Mouse (Mus musculus) frontal cortex, adult (tissue): ENCODE data around the gene Zfp385b.
A peak's percentile ranks its signal among the peaks of the same experiment; 100 is the strongest.

Experiments used
- ATAC-seq: cut with Nextera tagmentation; 2 replicates; pipeline ENCODE4 v1.9.2; 2017; ENCODE audit warnings: mild to moderate bottlenecking, moderate library complexity, mixed read lengths; ENCODE audit not compliant: low TSS enrichment

Zfp385b gene

DNA sequence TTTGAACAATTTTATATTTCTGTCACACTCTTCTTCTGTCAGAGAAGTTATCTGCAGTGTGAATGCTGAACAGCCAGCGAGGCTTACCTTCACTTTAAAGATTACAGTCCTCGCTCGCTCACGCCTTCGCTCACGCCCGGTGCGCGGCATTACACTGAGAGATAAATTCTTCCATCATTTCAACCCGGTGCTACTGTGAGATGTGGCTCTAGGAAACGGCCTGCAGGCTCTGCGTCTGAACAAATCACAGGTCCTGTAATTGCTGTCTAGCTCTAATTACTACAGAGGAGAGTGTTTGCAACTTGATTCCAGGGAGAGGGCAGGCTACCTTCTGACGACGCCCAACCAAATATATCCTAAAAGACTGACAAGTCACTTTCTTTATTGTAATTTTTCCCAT, 300.1 kb downstream of the Zfp385b start:
- ATAC-seq = peak; percentile 72

DNA sequence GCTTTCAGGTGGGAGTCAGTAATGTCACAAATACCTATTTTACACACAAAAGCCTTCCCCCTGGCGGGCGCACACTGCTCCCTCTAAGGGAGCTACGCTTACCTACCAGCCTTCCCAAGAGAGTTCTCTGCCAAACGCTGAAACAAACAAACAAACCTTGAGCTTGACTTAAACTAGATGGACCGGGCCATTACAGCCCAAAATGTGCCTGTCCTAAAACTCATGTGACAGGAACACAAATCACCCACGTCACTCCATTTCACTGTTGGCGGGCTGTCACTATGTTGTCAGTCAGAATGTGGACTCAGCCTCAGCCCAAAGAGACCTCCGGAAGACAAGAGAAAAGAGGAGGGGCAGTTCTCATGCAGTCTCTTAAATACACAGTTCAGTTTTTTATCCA, 300.7 kb downstream of the Zfp385b start:
- ATAC-seq = no peak

DNA sequence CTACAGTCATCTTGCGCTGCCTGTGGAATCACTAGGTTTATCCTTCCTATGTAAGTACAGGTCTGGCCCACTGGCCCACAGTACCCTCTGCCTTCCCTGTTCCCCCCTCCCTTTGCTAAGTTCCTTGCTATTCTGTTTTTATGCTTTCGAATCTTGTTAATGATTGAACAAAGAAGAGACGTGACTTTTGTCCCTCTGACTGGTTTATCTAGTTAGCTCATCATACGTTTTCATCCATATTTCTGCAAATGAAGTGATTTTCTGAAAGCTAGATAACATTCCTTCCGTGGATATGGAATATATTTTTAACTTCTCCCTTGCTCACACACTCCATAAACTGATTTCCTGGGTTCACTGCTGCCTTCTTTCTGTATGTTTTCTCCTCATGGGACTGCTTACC, 302.8 kb downstream of the Zfp385b start:
- ATAC-seq = no peak

DNA sequence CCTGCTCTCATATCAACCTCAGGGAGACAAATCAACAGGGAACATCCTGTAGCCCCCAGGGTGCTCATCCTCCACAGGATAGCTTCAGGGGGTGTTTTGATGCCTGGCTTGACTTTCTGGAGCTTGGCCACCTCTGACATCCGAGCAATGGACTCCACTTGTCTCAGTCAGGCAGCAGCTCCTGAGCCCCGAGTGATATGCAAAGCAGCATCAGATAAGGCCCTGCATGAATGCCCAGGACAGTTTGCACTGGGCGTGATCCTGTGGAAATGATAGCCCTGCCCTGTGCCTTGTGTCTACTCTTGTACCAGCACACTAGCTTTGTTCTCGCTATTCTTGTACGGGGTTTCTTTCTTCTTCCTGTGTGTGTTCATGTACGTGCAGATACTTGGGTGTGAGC, 303.8 kb downstream of the Zfp385b start:
- no peak for ATAC-seq

DNA sequence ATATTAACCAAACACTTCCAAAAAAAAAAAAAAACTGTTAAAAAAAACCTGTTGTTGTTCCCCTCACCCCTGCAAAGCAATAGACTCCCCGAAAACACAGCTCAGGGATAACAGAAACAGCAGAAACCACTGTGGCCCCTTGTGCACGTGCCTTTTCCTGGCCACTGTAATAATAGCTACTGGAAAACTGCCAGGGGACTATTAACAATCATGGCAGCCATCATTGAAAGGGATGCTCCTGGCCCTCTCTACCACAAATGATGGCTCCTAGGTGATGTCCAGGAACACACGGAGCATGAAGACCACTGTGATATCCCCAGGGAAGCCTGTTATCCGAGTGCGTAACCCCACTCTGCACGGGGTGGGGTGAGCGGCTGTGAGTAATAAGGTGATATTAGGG, 304.4 kb downstream of the Zfp385b start:
- ATAC-seq = no peak

DNA sequence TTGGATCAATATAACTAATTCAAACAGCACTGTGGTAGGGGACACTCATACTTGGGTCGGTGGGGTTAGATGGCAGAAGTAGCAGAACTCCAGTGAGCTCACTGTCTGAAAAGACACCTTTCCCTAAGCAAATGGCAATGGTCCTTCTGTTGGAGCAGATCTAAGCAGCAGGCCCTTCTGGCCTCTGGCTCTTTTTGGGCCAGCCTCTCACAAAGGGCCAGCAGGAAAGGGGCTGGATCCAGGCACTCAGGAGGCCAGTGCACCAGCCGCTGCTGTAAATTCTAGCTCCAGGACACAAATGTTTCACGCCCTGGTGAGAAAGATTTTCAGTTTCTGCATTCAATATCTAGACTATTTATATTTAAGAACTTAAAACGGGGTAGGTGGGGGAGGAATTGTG, 305.0 kb downstream of the Zfp385b start:
- no peak for ATAC-seq

DNA sequence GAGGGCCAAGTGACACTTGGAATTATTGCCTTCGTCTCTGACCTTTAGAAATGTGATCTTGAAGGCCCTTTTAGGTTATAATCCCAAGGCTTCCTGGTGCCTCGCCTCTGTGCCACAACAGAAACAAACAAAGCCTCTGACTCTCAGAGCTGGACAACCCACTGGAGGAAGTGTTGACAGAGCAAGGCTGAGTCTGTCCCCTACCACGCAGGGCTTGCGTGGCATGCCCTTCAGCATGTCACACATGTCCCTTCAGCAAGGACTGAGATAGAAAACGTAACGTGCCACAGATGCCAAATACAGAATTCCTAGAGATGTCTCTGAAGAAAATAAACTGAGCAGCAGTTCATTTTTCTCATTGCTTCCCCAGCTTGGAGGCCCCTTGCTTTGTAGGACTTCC, 310.7 kb downstream of the Zfp385b start:
- no peak for ATAC-seq

DNA sequence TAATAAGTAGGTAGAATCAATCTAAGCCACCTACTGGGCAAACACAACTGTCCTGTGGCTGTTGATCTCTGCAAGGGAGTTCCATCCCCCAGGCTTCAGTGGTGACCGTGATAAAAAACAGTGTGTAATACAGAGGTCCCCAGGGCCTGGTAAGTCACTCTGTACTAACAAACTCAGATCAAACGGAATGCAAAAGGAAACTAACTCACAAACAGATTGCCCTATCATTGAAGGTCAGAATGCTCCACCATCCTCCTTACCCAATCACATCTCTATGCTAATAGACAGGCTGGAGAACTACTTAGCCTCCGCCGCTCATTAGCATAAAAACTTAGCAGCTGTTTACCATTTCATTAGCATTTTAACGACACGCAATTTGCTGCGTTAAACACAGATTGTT, 313.1 kb downstream of the Zfp385b start:
- ATAC-seq = no peak

DNA sequence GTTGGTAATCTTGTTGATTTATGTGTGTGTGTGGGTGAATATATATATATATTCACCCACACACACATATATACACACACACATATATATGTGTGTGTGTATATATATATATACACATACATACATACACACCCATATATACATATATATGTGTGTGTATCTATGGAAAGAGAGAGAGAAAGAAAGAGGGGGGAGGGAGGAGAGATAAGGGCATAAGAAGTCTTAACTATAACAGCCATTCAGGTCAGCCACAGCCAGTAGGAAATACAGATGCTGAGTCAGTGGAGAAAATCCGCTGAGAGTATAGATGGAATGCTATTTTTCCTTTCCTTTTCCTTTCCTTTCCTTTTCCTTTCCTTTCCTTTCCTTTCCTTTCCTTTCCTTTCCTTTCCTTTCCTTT, 313.8 kb downstream of the Zfp385b start:
- ATAC-seq = no peak

DNA sequence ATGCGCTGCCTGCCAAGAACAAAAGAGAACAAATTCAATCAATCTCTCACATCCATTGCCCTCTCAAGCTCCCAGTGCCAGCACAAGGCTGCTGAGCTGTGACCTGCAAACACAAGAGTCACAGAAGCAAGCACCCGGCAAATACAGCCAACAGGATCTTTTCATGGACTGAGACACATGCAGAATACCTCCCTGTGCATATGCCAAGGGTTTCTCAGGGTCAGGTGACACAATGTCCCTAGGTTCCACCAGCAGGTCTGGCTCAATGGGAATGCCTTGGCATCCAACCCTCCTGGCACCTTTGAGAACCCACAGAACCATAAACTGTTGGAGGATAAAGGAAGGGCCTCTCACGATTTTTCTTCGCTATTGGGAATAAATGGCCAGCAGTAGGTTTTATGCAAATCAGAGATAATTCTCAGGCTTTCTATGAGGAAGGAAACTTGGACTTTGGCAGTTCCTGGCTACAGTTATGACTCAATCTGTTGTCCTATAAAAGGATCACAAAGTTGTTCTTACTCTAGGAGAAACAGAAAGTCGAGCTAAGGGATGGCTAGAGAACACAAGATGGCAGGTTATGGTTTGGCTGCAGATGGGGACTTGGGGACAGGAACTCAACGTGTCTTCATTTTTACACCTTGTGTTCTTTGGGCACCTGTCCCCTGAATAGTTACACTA, 315.6 kb downstream of the Zfp385b start:
- ATAC-seq = peak; percentile 48; the same call in 1 of the 2 replicates

DNA sequence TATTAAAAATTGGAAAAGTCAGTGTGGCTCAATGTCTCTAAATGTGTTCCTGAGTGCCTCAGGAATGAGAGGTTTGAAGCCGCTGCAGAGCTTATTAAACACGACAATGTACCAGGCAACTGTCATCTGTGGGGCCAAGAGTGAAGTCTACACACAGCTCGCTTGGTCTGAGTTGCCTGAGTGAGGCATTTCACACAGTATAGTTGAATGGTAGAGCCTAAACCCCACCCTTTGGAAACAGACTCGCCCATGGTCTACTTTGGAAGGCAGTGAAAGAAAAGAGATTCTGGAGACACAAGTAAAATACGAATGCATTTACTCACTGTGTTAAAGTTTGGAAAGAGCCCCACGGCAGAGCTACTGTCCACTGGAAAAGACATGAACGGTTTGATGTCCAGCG, 316.2 kb downstream of the Zfp385b start:
- no peak for ATAC-seq

DNA sequence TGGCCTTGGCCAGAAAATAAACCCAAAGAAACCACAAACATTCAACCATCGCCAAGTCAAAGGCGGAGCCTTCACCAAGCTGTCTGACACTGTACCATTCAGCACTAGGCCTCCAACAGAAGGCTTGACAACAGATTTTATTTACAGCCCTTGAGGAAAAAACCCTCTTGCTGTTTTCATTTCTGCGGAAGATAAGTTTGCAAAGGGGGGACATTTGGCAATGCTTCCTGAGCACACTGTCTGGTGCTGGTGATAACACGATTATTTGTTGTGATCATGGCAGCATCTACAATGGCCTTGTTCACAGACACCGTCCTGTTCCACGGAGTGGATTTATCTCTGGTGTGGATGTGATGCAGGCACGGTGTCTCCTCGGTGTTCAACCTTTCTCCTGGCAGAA, 317.0 kb downstream of the Zfp385b start:
- ATAC-seq = no peak

DNA sequence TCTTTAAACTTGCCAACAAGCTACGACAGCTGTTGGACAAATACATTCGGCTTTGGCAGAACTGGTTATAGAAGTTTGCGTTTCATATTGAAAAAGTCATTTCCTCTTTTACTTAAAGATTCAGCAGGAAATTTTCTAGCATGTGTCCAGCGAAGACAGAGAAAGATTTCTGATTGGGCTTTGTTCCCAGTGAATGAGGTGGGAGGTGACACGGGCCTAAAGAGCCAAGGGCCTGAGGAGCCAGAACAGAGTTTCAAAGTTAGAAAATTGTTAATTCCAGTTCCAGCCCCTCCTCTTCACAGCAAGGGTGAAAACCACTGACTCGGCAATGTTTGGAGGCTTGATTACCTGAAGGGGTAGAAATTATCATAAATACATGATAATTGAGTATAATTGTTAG, 319.0 kb downstream of the Zfp385b start:
- ATAC-seq = no peak

DNA sequence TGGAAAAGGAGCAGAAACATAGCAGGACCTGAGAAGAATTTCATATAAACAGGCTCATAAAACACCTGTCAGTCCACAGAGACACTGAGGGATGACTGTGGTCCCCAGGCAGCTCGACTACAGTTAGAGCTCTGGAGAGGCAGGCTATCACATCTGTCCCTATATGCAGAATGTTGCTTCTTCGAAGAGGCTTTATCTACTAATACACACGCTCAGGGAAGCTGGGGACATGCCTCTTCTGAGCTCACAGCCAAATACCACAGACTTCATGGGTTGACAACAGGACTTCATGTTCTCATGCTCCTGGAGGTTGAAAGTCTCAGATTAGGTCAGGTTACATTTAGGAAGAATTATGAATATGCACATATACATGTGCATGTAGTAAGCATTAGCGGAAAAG, 321.1 kb downstream of the Zfp385b start:
- no peak for ATAC-seq

DNA sequence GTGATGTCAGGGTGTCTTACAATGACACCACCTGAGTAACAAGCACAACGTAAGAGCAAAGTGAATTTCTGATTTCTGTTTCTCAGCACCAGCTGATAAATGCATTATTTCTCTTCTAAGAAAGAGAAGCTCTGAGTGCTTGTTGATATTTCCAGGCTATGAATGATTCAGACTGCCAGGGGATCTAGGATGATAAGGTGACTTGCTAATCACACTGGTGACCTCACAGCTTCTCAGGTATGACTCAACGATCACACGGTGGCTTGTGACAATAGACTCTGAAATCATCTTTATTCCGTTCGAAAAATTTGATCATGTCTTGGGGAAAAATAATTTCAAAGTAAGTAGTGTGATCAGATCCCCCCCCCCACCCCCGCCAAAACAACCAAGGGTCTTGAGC, 321.5 kb downstream of the Zfp385b start:
- no peak for ATAC-seq

DNA sequence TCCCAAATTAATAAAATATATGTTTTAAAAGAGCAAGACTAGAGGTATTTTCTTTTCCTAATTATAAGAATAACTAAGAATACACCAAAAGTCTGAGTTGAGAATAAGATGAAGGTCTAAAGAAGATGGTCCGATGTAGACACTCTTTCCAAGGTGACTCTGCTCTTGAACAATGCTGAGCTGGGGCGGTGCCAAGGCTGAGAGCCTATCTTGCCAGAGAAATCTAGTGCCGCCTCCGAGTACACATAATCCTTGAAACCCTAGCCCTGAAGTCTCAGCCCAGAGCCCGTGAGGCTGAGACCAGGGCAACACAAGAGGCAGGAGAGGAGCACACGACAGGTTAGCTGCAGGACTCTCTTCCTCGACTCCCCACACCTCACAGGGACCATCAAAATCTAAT, 323.4 kb downstream of the Zfp385b start:
- ATAC-seq = no peak

DNA sequence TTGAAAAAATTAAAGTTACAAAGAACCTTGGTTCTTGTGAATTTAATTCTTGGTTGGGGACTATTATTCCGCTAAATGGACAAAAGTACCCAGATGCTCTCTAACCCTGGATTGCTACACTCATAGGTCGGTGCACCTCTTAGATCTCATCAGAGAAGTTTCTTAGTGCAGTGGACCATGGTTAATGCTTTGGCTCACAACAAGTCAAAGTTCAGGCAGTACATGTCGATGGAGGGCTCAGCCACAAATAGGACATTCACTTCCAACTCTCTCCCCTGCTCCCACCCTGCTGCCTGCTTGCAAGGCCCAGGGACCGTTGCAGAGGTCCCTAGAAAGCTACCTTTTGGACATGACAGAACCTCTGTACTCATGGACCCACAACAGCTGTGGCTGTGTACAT, 324.1 kb downstream of the Zfp385b start:
- ATAC-seq = no peak

DNA sequence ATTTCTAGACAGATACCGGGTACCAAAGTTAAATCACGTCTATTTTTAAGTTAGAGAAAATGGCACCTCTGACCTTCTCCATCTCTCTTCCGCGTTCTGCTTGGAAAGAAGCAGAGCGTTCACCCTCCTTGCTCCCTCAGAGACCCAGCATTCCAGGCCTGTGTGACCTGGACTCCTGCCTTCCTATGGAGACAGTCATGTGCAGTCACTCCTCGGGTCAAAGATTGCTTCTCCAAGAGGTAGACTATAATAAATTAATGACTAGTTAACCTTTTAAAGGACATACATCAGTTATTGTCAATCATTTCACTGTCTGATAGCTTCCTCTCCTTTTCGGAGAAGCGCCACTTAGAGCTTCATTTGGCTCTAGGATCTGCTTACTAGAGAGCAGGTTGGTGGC, 325.7 kb downstream of the Zfp385b start:
- ATAC-seq = no peak

DNA sequence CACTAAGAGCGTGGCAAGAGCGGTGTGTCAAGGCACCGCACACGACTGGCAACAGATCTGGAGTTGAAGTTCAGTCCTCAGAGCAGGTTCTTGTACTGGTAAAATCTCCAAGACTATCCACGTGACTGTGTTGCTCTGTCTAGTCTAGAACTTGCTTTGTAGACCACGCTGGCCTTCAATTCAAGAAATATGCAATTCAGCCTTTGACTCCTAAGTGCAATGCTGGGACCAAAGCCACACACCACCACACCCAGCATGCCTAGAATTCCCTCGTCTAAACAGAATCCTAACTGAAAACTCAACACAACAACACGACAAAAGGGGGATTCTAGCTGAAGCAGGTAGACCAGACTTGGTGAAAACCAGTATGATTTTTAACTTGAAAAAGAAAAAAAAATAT, 332.3 kb downstream of the Zfp385b start:
- no peak for ATAC-seq

DNA sequence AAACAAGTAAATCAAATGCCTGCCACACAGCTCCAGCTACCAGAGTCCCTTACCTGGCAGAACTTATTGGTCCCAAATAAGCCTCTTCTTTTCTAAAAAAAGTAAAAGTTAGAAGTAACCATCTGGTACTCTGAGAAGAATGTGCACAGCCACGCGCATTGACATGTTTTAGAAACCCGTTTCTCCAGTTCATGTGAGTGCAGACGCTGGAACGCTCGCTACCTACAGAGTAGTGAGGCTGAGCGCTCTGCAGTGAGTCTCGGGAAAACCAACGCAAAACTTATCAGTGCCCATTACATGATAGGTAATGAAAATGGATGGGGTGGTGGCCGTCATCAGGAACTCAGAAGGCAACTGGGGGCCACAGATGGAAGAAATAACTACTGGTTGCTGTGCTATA, 338.2 kb downstream of the Zfp385b start:
- peak; percentile 64 for ATAC-seq

DNA sequence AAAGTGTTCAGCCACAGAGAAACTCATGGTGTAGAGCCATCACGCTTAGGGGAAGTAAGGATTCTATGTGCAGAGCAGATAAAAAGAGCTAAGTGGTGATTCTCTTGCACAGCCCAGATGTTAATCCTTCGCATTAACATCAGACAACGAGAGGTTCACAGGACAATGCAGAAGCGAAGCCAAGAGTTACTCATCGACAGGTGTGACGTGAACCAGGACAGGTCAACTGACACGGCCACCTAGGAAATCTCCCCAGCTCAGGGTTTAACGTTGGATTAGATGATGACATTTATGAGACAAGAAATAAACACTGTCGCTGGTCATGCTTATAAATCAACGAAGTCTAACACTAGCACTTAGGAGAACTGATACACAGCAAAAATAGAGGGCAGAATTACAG, 341.9 kb downstream of the Zfp385b start:
- no peak for ATAC-seq

DNA sequence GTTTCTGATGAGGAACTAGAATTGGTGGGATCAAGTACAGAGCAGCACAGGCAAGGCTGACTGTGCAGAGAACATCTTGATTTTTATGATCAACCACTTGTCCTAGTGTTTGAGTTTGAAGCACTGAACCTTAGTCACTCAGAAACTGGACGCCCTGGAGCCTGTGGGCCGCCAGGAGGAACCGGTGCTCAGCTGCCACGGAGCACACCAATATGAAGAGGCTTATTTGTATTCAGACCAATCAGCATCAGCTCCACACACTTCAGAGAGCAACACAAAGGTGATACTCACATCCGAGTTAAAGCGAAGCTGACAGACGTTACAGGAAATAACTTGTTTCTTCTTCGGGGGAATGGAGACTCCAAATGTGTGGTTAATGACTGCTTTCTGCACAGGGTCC, 343.0 kb downstream of the Zfp385b start:
- no peak for ATAC-seq

DNA sequence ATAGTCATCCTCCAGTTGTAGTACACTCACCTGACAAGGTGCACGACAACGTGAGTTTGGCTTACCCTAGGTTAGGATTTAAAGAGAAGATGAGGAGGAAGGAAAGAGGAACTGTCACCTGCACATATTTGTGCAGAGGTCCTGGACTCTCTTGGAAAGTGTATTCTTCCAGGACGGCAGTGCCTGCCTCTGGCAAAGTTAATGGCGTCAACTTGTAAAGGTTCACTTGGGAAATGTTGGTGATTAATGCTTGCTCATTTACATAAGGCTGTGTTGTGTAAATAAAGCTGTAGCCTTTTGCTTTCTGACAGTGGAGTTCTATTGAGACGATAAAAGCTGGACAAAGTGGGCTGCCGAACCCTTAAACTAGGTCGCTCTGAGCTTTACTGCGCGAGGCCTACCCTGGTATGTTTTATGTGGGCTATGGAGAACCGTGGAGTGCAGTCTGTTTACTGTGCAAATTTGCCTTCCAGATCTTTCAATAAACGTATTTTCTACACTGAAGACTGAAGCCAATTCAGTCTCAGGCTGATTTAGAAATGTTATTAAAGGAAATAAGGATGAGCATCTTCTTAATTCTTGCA, 347.1 kb downstream of the Zfp385b start:
- ATAC-seq = no peak

DNA sequence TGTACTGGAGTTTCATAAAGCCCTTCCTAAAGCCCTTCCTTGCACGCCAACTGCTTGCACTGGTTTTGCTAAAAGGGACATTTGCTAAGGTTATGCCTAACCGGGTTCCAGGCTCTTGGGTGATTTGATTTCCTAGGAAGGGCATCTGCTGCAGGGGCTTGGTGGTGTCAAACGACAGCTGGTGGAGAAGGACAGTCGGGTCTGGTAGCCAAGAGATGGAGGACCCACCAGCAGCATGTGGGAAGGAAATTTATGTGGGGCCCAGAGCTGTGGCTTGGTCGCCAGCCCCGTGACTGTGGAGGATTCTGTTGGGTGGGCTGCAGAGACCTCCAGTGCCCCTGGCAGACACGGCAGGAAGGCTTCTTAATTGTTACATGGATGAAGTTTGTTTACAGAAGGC, 348.7 kb downstream of the Zfp385b start:
- ATAC-seq = no peak
